Mouse (Mus musculus) frontal cortex, postnatal 10 days (tissue): ENCODE data around the gene Hhex.

ENCODE experiments used
- DNase-seq, 2 experiments: peaks; one replicate each; pipeline ENCODE4 v3.0.0; 2022; ENCODE audit warnings: low spot score in 2 of 2, mixed read lengths in 1 of 2

Hhex gene

DNA sequence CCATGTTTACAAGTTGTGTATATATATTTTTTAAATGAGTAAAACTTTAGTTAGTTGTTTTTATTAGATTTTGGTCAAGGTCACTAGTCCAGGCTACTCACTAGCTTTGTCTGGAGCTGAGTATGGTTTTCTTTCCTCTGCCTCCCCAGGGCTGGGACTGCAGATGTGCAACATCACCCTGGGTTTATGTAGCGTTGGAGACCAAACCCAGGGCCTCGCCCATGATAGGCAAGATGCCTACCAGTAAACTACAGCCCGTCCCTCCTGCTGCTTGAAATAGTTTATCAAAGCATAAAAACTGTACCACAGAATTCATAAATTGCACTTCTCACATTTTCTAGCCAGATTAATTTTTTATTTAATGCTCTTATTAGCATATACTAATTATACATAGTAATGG is 14.6 kb downstream of the Hhex start:
- no peak for DNase-seq

DNA sequence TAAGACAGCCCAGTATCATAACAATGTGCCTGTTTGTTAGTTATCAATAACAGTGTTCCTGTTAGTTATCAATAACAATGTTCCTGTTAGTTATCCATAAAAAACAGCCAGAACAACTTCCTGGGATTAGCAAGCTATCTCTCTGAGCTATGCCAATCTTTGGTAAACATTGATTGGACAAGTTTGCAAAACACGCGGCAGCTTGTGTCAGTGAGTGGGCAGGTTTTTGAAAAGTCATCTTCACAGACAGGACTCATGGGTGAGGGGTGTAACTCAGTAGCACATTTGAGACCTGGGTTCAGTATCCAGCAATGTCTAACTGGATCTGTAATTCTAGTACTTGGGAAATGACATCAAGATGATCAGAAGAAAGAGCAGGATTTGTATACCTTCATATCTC is 20.9 kb downstream of the Hhex start:
- no peak for DNase-seq

DNA sequence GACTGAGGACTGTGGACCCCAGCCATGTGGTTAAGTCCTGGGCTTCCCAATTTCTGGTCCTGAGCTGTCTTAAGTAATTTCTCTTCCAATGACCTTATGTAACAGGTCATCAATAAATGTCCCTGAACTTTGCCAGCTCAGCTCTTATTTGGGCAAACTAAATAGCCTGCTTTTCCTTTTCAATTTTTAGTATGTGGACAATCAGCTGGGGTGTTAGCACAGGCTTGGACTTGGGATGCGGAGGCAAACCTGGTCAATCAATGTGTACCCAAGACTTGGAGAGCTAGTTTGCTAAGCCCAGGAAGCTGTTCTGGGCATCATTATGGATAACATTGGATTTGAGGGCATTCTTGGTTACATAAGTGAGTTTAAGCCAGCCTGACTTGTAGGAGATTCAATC is 21.4 kb downstream of the Hhex start:
- no peak for DNase-seq

DNA sequence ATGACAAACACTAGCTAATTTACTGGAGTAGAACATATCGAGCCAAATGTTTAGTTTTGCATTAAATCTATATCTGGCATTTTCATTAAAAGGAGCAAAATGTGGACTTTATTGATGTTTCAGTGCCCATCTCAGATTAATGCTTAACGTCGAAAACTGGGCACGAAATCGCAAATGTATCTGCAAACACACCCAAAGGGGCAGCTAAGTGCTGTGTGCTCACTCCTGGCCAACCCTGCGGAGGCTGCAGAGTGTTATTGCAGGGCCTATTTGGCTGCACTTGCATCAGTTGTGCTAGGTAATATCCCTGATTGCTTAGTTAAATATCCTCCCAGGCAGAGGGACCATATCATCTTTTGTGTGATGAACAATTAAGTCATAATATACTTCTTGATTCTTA is 23.4 kb downstream of the Hhex start:
- no peak for DNase-seq

DNA sequence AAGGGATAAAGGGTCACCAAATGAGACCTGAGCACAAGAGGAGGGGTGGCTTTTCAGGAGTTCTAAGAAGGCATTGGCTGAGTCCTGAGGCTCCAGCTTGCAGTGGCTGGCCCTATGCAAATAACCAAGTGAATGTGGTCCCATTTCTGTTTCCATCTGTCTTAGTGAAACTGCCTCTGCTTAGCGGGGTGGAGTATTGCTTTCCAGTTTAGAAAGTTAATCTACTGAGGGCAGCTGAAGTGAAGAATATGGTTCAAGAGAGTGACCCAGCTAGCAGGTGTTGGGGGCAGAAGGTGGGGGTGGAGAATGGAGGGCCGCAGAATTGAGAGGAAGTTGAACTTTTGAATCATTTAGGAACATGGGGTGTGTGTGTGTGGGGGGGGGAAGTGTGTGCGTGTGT is 31.8 kb downstream of the Hhex start:
- no peak for DNase-seq

DNA sequence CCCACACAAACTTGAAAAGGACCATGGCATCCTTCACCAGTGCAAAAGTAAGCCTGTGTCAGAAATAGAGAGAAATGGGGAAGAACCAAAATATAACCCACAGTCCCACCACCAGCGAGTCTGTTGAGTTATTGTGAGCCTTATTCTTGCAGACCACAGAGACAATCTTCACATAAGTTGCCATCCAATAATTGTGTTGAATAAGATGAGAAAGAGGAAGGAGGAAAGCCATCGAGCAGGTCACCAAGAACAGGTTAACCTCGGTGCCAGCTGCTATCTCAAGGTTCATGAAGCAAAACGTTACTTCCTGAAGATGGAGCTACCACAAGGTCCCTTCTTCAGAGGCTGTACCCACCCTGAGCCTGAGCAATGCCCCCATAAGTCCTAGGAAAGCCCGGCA is 32.4 kb downstream of the Hhex start:
- DNase-seq: no peak

DNA sequence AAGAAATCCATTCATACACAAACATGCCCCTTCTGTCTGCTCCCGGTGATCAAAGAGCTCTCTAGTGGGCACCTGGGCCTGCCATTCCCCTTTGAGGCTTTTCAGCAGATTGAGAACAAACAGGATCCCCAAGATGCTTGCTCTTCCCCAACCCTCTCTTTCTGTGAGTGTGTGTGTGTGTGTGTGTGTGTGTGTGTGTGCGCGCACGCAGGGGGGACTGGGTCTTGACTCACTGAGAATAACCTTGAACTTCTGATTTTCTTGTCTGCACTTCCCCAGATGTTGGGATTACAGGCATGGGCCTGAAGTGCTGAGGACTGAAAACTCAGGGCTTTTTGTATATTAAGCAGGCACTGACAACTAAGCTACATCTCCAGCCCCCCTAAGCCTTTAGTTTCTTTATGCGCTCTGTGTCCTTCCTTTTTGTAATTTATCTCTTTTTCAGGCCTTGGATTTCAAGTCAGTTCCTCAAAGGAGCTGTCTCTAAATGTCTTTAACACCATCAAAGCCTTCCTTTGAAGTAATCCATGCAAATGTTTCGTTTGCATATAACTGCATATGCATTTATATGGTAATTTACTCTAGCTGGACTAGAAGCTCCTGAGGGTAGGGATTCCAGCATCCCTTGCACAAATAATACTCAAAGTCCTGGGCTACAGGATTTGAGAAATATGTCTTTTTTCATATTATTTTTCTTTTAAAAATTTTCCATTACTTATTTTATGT is 34.4 kb downstream of the Hhex start:
- DNase-seq: no peak

DNA sequence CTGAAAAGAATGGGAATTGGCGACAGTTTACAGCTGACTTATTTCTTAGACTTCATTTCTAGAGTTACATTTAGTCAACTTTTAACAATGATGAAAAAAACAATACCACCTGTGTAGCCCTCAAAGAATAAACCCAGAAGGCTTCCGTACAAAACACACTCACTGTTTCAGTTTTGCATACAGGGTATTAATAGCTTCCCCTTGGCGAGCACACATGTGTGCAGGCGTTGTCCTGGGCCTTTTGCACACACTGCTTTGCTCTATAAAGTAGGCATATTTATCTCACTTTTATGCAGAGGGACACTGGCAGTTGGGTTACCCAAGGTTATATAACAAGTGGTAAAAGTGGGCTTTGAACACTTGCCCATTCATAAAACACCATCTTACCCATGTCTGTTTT is 37.1 kb downstream of the Hhex start:
- DNase-seq: no peak

DNA sequence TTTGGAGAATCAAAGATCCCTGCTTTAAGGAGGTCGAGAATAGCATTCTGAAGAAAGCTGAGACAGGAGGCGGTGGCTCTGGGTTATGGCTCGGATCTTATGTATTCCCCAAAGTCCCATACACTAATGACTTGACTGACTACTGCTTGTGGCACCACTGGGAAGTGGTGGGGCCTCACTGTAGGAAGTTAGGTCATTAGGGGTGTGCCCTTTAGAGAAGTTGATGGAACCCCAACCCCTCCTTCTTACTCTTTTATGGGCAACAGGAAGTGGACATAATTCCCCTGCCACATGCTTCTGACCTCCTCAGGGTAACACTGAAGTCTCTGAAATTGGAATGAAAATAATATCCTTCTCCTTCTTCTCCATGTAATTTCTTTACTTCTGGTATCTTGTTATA is 38.0 kb downstream of the Hhex start:
- DNase-seq: no peak

DNA sequence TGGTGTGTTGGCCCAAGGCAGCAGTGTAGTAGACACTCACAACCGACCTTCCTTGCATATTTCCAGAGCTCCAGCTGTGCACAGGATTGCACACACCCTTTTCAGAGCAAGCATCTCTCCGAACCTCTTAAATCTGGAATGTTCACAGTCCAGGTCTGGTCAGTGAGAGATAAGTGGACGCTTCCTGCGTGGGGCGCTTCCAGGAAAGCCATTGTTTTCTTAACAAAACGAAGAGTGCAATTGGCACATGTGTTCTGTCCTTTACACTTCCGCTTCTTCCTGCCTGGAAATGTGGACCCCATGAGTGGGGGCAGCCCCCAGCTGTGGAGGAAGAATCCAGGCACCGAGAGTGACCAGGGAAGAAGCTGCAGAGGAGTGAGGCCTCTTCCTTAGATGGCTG is 47.1 kb downstream of the Hhex start:
- DNase-seq: no peak

DNA sequence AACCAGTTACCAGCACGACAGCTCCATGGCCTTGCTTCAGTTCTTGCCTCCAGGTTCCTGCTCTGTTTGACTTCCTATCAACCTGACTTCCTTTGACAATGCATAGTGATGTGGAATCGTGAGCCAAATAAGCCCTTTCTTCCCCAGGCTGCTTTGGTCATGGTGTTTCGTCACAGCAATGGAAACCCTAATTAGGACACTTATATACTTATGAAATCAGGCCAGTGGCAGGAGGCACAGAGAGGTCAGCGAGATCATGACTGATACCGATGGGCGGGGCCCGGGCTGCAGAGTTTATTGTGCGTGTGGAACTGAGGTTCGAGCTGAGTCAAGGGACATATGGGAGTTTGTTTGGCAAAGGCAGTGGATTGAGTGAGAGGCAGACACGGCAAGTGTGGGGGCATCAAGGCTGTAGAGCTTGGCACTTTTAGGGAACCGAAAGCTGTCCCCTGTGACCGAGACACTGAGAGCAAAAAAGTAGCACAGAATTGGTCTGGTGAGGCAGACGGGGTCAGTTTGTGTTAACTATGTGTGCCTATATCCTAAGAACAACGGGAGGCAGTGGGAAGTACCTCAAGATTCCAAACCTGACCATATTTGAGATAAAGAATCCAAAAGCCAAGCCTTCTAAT is 48.1 kb downstream of the Hhex start:
- DNase-seq: no peak

DNA sequence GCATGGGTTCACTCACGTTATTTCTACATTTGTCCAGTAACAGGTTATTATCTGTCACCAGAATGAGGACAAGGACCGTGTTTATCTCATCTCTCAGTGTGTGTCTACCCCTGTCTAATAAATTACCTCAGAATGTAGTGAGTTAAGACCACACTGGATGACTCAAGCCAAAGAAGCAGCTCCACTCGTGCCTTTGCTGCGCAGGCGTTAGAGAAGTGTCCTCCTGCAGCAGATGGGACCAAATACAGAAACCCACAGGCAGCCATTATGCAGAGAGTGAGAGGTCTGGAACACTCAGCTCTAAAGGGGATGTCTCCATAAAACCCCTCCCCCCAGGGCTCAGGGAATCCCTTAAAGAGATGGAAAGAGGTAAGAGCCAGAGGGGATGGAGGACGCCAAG is 50.2 kb downstream of the Hhex start:
- no peak for DNase-seq

DNA sequence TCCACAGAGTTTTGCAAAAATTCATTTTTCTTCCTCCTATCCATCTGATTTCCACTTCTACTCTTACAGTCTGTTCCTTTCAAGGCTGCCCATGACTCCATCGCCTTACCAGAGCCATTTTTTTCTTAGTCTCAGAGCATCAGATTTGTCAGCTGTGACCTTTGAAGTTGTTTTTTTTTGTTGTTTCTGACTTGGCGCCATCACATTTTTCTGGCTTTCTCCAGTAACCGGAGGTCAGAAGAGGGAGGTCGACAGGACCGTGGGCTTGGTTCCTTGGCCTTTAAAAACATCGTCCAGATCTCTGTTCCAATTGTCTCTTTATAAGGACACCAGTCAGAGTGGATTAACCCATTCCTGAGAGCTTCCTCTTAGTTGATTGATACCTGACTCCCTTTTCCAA is 52.2 kb downstream of the Hhex start:
- DNase-seq: no peak

DNA sequence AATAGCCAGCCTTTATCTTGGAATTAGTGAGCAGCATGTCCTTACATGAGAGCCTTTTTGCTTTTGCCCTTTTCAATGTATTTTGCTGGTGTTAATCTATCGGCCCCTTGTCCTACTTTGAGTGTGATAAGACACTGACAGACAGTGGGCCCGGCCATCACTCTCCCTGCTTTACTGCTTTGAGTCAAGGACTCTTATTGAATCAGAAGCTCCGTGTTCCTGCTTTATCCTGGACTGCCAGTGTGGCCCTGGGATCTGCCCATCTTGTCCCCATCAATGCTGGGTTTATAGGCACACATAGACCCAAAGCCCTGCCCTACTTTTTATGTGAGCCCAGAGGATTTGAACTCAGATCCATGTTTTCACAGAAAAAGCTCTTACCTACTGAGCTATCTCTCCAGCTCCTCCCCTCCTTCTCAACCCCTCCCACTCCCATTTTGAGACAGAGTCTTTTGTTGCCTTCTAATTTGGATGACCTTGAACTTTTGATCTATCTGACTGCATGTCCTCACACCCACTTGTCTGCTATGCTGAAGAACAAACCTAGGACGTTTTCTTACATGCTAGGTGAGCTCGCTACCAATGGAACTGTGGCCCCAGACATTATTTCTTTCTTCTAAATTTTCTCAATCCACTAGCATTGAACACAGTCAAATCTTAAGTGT is 53.3 kb downstream of the Hhex start:
- no peak for DNase-seq

DNA sequence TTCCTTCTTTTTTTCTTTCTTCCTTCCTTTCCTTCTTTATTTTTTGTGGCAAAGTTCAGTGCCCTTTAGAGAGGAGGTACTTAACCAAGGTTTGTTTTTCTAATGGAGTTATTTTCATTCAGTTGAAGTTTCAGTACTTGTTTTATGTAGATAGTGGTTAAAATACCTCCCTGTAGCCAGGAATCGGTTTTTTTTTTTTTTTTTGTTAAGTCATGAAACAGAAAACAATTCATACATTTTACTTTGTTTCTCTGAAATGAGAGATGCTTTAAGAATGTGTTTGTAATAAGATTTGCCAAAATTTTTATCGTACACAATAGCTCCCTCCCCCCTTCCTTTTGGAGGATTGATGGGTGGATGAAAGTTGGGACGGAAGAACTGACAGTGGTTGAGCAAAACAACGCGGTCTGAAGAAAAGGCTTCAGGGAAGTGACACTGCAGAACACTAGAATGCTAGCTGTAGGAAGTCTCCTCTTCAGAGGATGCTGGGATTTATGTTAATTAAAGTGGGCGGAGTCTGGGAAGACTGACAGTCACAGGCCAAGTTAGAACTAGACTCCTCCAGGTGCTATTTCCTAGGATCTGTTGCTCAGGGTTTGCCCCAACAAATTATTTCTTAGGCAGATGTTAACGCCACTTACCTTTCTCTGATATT is 54.1 kb downstream of the Hhex start:
- DNase-seq: no peak
